Mouse (Mus musculus): ENCODE measurements at regions not wholly inside any gene's neighbourhood (a gene's known extent, or its start where the extent isn't known, plus 50 kb on each side); places are given as distances from the start of the nearest gene placed in this dataset.

- Histone ChIP-seq H3K79me2 (ENCODE audit: control insufficient read depth, insufficient read depth, low read length, poor library complexity) (no peaks in the 10 kb centered on the region), H3K36me3 (ENCODE audit: control insufficient read depth in 1 of 2, insufficient read depth in 2 of 2, low read length in 2 of 2) (no peaks in the 10 kb centered on the region), H3K9me3 (replicated peaks; ENCODE audit: insufficient read depth, low read length) (no peaks in the 10 kb centered on the region), H3K4me3 (ENCODE audit: control insufficient read depth in 1 of 2, insufficient read depth in 1 of 2, low read depth in 2 of 2, low read length in 2 of 2) (no peak overlapping the region), H3K27ac (ENCODE audit: control insufficient read depth, low read depth, low read length) (no peak overlapping the region), H3K9ac (ENCODE audit: control insufficient read depth, low read depth, low read length, poor library complexity, severe bottlenecking) (no peak overlapping the region), H3K27me3 (ENCODE audit: control insufficient read depth in 1 of 2, insufficient read depth in 2 of 2, low read length in 2 of 2) (no peaks in the 10 kb centered on the region), H3K4me1 (ENCODE audit: control insufficient read depth in 1 of 2, insufficient read depth in 2 of 2, low read length in 2 of 2) (no peaks in the 10 kb centered on the region)
- no peak for TF ChIP-seq TAL1 (IDR thresholded peaks at IDR 0.05; ENCODE audit: low read length)
- TF ChIP-seq HCFC1 (IDR thresholded peaks at IDR 0.05; ENCODE audit: low read depth, low read length) = no peak
- no peak for TF ChIP-seq GABPA (IDR thresholded peaks at IDR 0.05; ENCODE audit: low read depth, low read length)
- TF ChIP-seq NRF1 (IDR thresholded peaks at IDR 0.05; ENCODE audit: insufficient read depth, low read depth, low read length, poor library complexity, severe bottlenecking) = no peak
- no peak for TF ChIP-seq ZNF384 (IDR thresholded peaks at IDR 0.05; ENCODE audit: low read depth, low read length)
- TF ChIP-seq POLR2A (IDR thresholded peaks at IDR 0.05; ENCODE audit: control insufficient read depth in 1 of 2, insufficient read depth in 1 of 2, low read depth in 1 of 2, low read length in 2 of 2, poor library complexity in 1 of 2) = no peak
- no peak for TF ChIP-seq POLR2AphosphoS2 (IDR thresholded peaks at IDR 0.05; ENCODE audit: low read length)
- TF ChIP-seq TCF12 (IDR thresholded peaks at IDR 0.05; ENCODE audit: low read depth, low read length) = no peak
- no peak for DNase-seq (ENCODE audit: low read depth, low spot score)
Measured at GRCm38 (mm10) chr5:28722067-28722466, 255.0 kb upstream of the Shh start.

DNA sequence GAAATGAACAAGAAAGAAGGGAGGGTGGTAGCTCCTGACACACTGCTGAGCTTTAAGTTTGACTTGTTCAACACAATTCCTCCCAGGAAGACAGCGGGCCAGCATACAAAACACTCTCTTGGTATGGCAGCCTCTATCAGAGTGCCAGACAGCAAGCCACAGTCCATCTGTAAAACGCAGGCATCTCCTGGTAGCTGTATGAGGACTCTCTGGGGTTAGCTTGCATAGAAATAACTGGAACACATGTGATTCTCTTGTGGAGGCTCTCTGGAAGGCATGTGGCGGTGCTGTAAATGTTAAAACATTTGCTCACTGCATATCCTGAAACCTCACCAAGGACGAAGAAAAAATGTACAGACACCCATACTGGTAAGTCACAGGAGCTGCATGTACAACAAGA is 247.9 kb upstream of the Shh start:
- DNase-seq (ENCODE audit: low read depth, low spot score) = no peak
- no peaks in the 10 kb centered on the region for H3K9me3 ChIP-seq (replicated peaks; ENCODE audit: insufficient read depth, low read length)
- H3K27me3 ChIP-seq (ENCODE audit: control insufficient read depth in 1 of 2, insufficient read depth in 2 of 2, low read length in 2 of 2) = no peaks in the 10 kb centered on the region
- no peak overlapping the region for H3K9ac ChIP-seq (ENCODE audit: control insufficient read depth, low read depth, low read length, poor library complexity, severe bottlenecking)
- TF ChIP-seq KAT2A (conservative IDR thresholded peaks at IDR 0.05; ENCODE audit: low read depth, low read length) = no peak
- no peak for TF ChIP-seq SIN3A (IDR thresholded peaks at IDR 0.05; ENCODE audit: low read length)
- no peak for TF ChIP-seq ZC3H11A (IDR thresholded peaks at IDR 0.05; ENCODE audit: low read depth, low read length)
- TF ChIP-seq CHD2 (IDR thresholded peaks at IDR 0.05; ENCODE audit: low read length) = no peak
- no peak for TF ChIP-seq RCOR1 (IDR thresholded peaks at IDR 0.05; ENCODE audit: low read depth, low read length)
- TF ChIP-seq ETS1 (IDR thresholded peaks at IDR 0.05; ENCODE audit: low read depth, low read length) = no peak
- TF ChIP-seq RAD21 (IDR thresholded peaks at IDR 0.05; ENCODE audit: low read depth, low read length) = no peak
- TF ChIP-seq MEF2A (IDR thresholded peaks at IDR 0.05; ENCODE audit: extremely low read depth, insufficient replicate concordance, low read depth, low read length, poor library complexity, severe bottlenecking) = no peak
- TF ChIP-seq UBTF (IDR thresholded peaks at IDR 0.05; ENCODE audit: borderline replicate concordance, insufficient read depth, low read depth, low read length) = no peak
- TF ChIP-seq POLR2AphosphoS5 (IDR thresholded peaks at IDR 0.05; ENCODE audit: borderline replicate concordance, low read depth, low read length) = no peak
- TF ChIP-seq CHD1 (IDR thresholded peaks at IDR 0.05; ENCODE audit: low read depth, low read length) = no peak
- no peak for TF ChIP-seq HCFC1 (IDR thresholded peaks at IDR 0.05; ENCODE audit: low read depth, low read length)
- TF ChIP-seq ZKSCAN1 (IDR thresholded peaks at IDR 0.05; ENCODE audit: low read depth, low read length) = no peak
- no peaks in the 10 kb centered on the region for H3K4me1 ChIP-seq (ENCODE audit: control insufficient read depth in 1 of 2, insufficient read depth in 2 of 2, low read length in 2 of 2)
- no peak overlapping the region for H3K4me3 ChIP-seq (ENCODE audit: control insufficient read depth in 1 of 2, insufficient read depth in 1 of 2, low read depth in 2 of 2, low read length in 2 of 2)
- no peak overlapping the region for H3K27ac ChIP-seq (ENCODE audit: control insufficient read depth, low read depth, low read length)
- H3K36me3 ChIP-seq (ENCODE audit: control insufficient read depth in 1 of 2, insufficient read depth in 2 of 2, low read length in 2 of 2) = no peaks in the 10 kb centered on the region
- no peaks in the 10 kb centered on the region for H3K79me2 ChIP-seq (ENCODE audit: control insufficient read depth, insufficient read depth, low read length, poor library complexity)

Measured in MEL (cell line).